Mouse (Mus musculus) lung, postnatal 0 days (tissue): ENCODE data around the gene Cacng8.

ENCODE experiments used
- CTCF ChIP-seq: IDR thresholded peaks from 2 replicates; pipeline ENCODE4 v1.5.1; 2016; ENCODE audit warnings: antibody characterized with exemption, mild to moderate bottlenecking
- EP300 ChIP-seq: IDR thresholded peaks from 2 replicates; pipeline ENCODE4 v1.6.1; 2016; ENCODE audit warnings: antibody characterized with exemption, mild to moderate bottlenecking, control low read depth

- no peak for TF ChIP-seq CTCF
- TF ChIP-seq EP300, result no peak
These were observed 29.5 kb downstream of the Cacng8 start for GRCm38 (mm10) chr7:3419941-3420340.
